Mouse (Mus musculus): ENCODE measurements at regions not wholly inside any gene's neighbourhood (a gene's known extent, or its start where the extent isn't known, plus 50 kb on each side); places are given as distances from the start of the nearest gene placed in this dataset.
A peak's percentile ranks its signal among the peaks of the same experiment; 100 is the strongest.

DNA sequence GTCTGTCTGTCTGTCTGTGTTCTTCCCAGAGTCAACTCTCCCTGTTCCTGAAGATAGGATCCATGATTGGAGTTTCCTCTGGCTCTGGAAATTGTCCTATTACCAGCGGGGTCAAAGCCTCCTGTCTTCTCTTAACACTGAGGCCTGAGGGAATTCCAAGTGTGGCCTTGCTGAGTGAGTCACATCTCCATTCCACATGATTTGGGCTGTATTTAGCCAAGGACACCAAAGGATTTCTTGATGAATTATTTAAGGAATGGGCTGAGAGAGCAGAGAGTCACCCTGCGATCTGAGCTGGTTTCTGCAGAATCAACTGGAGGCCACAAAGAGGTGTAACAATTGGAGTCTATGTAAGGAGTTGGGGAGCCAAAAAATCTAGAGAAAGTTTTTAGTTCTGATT is 118.6 kb downstream of the Prox1 start:
- Histone ChIP-seq H3K4me1 (ENCODE audit: control insufficient read depth in 2 of 2, insufficient read depth in 2 of 2, low read length in 2 of 2, poor library complexity in 1 of 2) (no peaks in the 10 kb centered on the region), H3K4me3 (ENCODE audit: insufficient read depth in 1 of 2, low read depth in 1 of 2, low read length in 2 of 2, poor library complexity in 1 of 2, severe bottlenecking in 1 of 2) (no peak overlapping the region), H3K36me3 (ENCODE audit: control insufficient read depth, insufficient read depth, low read length, poor library complexity, severe bottlenecking) (no peaks in the 10 kb centered on the region), H3K9me3 (ENCODE audit: control insufficient read depth, insufficient read depth, low read depth, low read length) (no peaks in the 10 kb centered on the region), H3K9ac (ENCODE audit: insufficient read depth, low read depth, low read length, poor library complexity, severe bottlenecking) (no peak overlapping the region), H3K27ac (ENCODE audit: insufficient read depth, low read depth, low read length, poor library complexity, severe bottlenecking) (no peak overlapping the region)
- no peak for TF ChIP-seq HCFC1 (IDR thresholded peaks at IDR 0.05; ENCODE audit: borderline replicate concordance, insufficient read depth, low read length)
- no peak for TF ChIP-seq MAFK (IDR thresholded peaks at IDR 0.05; ENCODE audit: insufficient read depth, low read depth, low read length)
- no peak for TF ChIP-seq ZC3H11A (IDR thresholded peaks at IDR 0.05; ENCODE audit: borderline replicate concordance, low read depth, low read length)
- no peak for TF ChIP-seq ZNF384 (IDR thresholded peaks at IDR 0.05; ENCODE audit: low read depth, low read length)
- no peak for TF ChIP-seq CHD2 (IDR thresholded peaks at IDR 0.05; ENCODE audit: low read depth, low read length)
- no peak for DNase-seq (ENCODE audit: low read depth, low spot score)
- in situ Hi-C loops (cut with MboI; ENCODE audit: low sequenced_read_pairs in 2 of 2, unreplicated experiment in 2 of 2) = no loop called here

DNA sequence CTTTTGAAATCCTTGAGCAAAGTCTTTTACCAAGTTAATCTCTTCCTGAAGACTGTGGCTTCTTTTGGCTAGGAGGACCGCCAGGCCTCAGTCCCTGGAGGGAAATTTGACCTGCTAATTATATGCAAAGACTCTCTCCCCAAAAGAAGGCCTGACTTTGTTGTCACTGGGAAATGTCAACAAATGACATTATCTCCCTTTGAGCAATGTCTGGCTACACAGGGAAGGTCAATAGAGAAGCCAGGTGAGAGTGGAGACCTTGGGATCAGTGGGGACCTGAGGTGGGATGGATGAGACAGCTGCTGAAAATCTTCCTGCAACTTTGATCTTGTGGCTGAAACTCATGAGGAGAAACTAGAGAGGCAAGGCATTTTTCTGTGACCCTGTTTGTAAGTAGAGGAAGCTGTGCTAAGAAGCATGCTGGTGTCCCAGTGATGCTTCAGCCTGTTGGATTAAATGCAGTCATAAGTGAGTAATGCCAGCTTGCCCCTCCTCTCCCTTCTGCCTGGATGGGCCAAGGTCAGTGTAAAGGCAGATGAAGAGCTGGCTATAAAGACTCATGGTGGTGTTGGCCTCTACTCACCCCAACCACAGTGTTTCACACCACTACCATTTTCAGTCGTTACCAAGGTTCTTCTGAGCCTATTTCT is 121.9 kb downstream of the Prox1 start:
- Histone ChIP-seq H3K27ac (ENCODE audit: insufficient read depth, low read depth, low read length, poor library complexity, severe bottlenecking) (no peak overlapping the region), H3K36me3 (ENCODE audit: control insufficient read depth, insufficient read depth, low read length, poor library complexity, severe bottlenecking) (no peaks in the 10 kb centered on the region), H3K9ac (ENCODE audit: insufficient read depth, low read depth, low read length, poor library complexity, severe bottlenecking) (no peak overlapping the region), H3K4me3 (ENCODE audit: insufficient read depth in 1 of 2, low read depth in 1 of 2, low read length in 2 of 2, poor library complexity in 1 of 2, severe bottlenecking in 1 of 2) (no peak overlapping the region), H3K9me3 (ENCODE audit: control insufficient read depth, insufficient read depth, low read depth, low read length) (no peaks in the 10 kb centered on the region), H3K4me1 (ENCODE audit: control insufficient read depth in 2 of 2, insufficient read depth in 2 of 2, low read length in 2 of 2, poor library complexity in 1 of 2) (no peaks in the 10 kb centered on the region)
- in situ Hi-C loops (cut with MboI; ENCODE audit: low sequenced_read_pairs in 2 of 2, unreplicated experiment in 2 of 2) = no loop called here
- TF ChIP-seq ZC3H11A (IDR thresholded peaks at IDR 0.05; ENCODE audit: borderline replicate concordance, low read depth, low read length) = no peak
- no peak for TF ChIP-seq CHD2 (IDR thresholded peaks at IDR 0.05; ENCODE audit: low read depth, low read length)
- TF ChIP-seq ZNF384 (IDR thresholded peaks at IDR 0.05; ENCODE audit: low read depth, low read length) = no peak
- no peak for TF ChIP-seq MAFK (IDR thresholded peaks at IDR 0.05; ENCODE audit: insufficient read depth, low read depth, low read length)
- no peak for TF ChIP-seq HCFC1 (IDR thresholded peaks at IDR 0.05; ENCODE audit: borderline replicate concordance, insufficient read depth, low read length)
- no peak for DNase-seq (ENCODE audit: low read depth, low spot score)

DNA sequence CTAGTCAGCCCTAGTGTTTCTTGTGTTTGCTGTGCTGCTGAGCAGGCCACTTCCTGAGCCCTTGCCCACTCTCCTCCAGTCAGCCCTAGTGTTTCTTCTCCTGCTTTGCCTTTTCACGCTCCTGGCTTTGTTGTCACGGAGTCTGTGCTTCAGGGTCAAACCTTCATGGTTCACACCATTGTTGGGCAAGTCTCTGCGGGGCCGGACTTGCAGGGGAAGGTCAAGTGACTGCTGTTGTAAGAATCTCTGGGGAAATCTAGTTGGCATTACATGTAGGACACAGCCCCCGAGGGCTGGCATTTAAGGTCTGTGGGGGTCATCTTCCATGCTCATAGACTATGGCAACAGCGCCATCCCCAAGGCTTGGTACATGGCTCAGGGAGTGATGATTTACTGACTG is 123.3 kb downstream of the Prox1 start:
- in situ Hi-C loops (cut with MboI; ENCODE audit: low sequenced_read_pairs in 2 of 2, unreplicated experiment in 2 of 2) = no loop called here
- no peaks in the 10 kb centered on the region for H3K36me3 ChIP-seq (ENCODE audit: control insufficient read depth, insufficient read depth, low read length, poor library complexity, severe bottlenecking)
- no peak for DNase-seq (ENCODE audit: low read depth, low spot score)

DNA sequence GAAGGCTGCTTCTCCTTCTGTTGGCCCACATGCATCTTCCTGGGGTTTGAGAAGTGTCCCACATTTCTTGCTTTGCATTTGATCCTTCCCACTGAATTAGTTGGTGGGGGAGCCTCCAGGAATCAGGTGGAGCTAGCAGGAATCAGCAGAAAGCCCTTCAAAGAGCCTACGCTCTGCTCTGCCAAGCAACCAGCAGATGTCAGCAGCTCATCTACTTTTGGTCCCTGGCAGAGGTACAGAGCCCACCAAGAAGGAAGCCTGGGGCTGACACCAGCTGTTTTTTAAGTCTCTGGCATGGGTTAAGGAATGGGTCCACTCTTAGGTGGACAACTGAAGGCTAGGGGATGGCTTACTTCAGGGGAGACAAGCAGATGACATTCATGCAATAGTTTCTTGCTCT is 123.6 kb upstream of the Smyd2 start:
- no peak overlapping the region for H3K4me3 ChIP-seq (ENCODE audit: insufficient read depth in 1 of 2, low read depth in 1 of 2, low read length in 2 of 2, poor library complexity in 1 of 2, severe bottlenecking in 1 of 2)
- no peak overlapping the region for H3K27ac ChIP-seq (ENCODE audit: insufficient read depth, low read depth, low read length, poor library complexity, severe bottlenecking)
- no peak overlapping the region for H3K9ac ChIP-seq (ENCODE audit: insufficient read depth, low read depth, low read length, poor library complexity, severe bottlenecking)
- no peaks in the 10 kb centered on the region for H3K9me3 ChIP-seq (ENCODE audit: control insufficient read depth, insufficient read depth, low read depth, low read length)
- in situ Hi-C loops (cut with MboI; ENCODE audit: low sequenced_read_pairs in 2 of 2, unreplicated experiment in 2 of 2) = no loop called here
- DNase-seq (ENCODE audit: low read depth, low spot score) = no peak
- TF ChIP-seq MAFK (IDR thresholded peaks at IDR 0.05; ENCODE audit: insufficient read depth, low read depth, low read length) (no peak), ZNF384 (IDR thresholded peaks at IDR 0.05; ENCODE audit: low read depth, low read length) (no peak), HCFC1 (IDR thresholded peaks at IDR 0.05; ENCODE audit: borderline replicate concordance, insufficient read depth, low read length) (no peak), ZC3H11A (IDR thresholded peaks at IDR 0.05; ENCODE audit: borderline replicate concordance, low read depth, low read length) (peak; percentile 38; the same call in 1 of the 2 replicates), CHD2 (IDR thresholded peaks at IDR 0.05; ENCODE audit: low read depth, low read length) (no peak)
- no peaks in the 10 kb centered on the region for H3K36me3 ChIP-seq (ENCODE audit: control insufficient read depth, insufficient read depth, low read length, poor library complexity, severe bottlenecking)
- H3K4me1 ChIP-seq (ENCODE audit: control insufficient read depth in 2 of 2, insufficient read depth in 2 of 2, low read length in 2 of 2, poor library complexity in 1 of 2) = no peaks in the 10 kb centered on the region

More for the DNA sequence above, 123.3 kb downstream of the Prox1 start:
- Histone ChIP-seq H3K9me3 (ENCODE audit: control insufficient read depth, insufficient read depth, low read depth, low read length) (no peaks in the 10 kb centered on the region), H3K27ac (ENCODE audit: insufficient read depth, low read depth, low read length, poor library complexity, severe bottlenecking) (no peak overlapping the region), H3K4me1 (ENCODE audit: control insufficient read depth in 2 of 2, insufficient read depth in 2 of 2, low read length in 2 of 2, poor library complexity in 1 of 2) (no peaks in the 10 kb centered on the region), H3K9ac (ENCODE audit: insufficient read depth, low read depth, low read length, poor library complexity, severe bottlenecking) (no peak overlapping the region), H3K4me3 (ENCODE audit: insufficient read depth in 1 of 2, low read depth in 1 of 2, low read length in 2 of 2, poor library complexity in 1 of 2, severe bottlenecking in 1 of 2) (no peak overlapping the region)
- no peak for TF ChIP-seq MAFK (IDR thresholded peaks at IDR 0.05; ENCODE audit: insufficient read depth, low read depth, low read length)
- TF ChIP-seq HCFC1 (IDR thresholded peaks at IDR 0.05; ENCODE audit: borderline replicate concordance, insufficient read depth, low read length) = no peak
- no peak for TF ChIP-seq ZNF384 (IDR thresholded peaks at IDR 0.05; ENCODE audit: low read depth, low read length)
- no peak for TF ChIP-seq CHD2 (IDR thresholded peaks at IDR 0.05; ENCODE audit: low read depth, low read length)
- no peak for TF ChIP-seq ZC3H11A (IDR thresholded peaks at IDR 0.05; ENCODE audit: borderline replicate concordance, low read depth, low read length)

Data from ES-E14 (cell line).